Mouse (Mus musculus) stomach, postnatal 0 days (tissue): ENCODE measurements around the gene Mt4. TPM values are rescaled to one million over a fixed set of nuclear protein-coding genes. Genes with fewer than 3 reads are reported as not detected.

Experiments
- ATAC-seq: fragments of 200-750 bp; cut with Nextera tagmentation; 2 replicates; pipeline ENCODE4 v1.8.0; 2017; ENCODE audit not compliant: low FRiP score, low TSS enrichment
- DNase-seq: peaks from one replicate; pipeline ENCODE4 v3.0.0-alpha.2; 2016; ENCODE audit warnings: low spot score
- H3K27ac ChIP-seq: fragments of 300-500 bp; sonication (generic); replicated peaks from 2 replicates; pipeline ENCODE4 v1.5.1; 2014; ENCODE audit warnings: mild to moderate bottlenecking, control low read depth
- H3K27me3 ChIP-seq: fragments of 300-500 bp; sonication (generic); 2 replicates; pipeline ENCODE4 v1.6.1; 2014; ENCODE audit warnings: low read length; ENCODE audit not compliant: control insufficient read depth, insufficient read depth
- H3K36me3 ChIP-seq: fragments of 300-500 bp; sonication (generic); 2 replicates; pipeline ENCODE4 v1.6.1; 2014; ENCODE audit warnings: low read length, mixed read lengths; ENCODE audit not compliant: control insufficient read depth, insufficient read depth
- H3K4me1 ChIP-seq: fragments of 300-500 bp; sonication (generic); replicated peaks from 2 replicates; pipeline ENCODE4 v1.6.1; 2014; ENCODE audit warnings: antibody characterized with exemption; ENCODE audit not compliant: control insufficient read depth, insufficient read depth
- H3K4me2 ChIP-seq: fragments of 300-500 bp; sonication (generic); replicated peaks from 2 replicates; pipeline ENCODE4 v1.6.1; 2014; ENCODE audit warnings: low read depth, mild to moderate bottlenecking, control low read depth, moderate library complexity
- H3K4me3 ChIP-seq: fragments of 300-500 bp; sonication (generic); 2 replicates; pipeline ENCODE4 v1.5.1; 2014; ENCODE audit warnings: low read depth, low read length, control low read depth
- H3K9ac ChIP-seq: fragments of 300-500 bp; sonication (generic); 2 replicates; pipeline ENCODE4 v1.6.1; 2014; ENCODE audit warnings: mild to moderate bottlenecking, low read length, control low read depth, mixed read lengths
- H3K9me3 ChIP-seq: fragments of 300-500 bp; sonication (generic); 2 replicates; pipeline ENCODE4 v1.6.1; 2016; ENCODE audit warnings: low read length; ENCODE audit not compliant: control insufficient read depth
- CTCF ChIP-seq: IDR thresholded peaks from 2 replicates; pipeline ENCODE4 v1.5.1; 2016; ENCODE audit warnings: antibody characterized with exemption, low read depth, mild to moderate bottlenecking, moderate library complexity
- EP300 ChIP-seq: optimal IDR thresholded peaks from 2 replicates; pipeline ENCODE3; 2016; ENCODE audit warnings: antibody characterized with exemption
- WGBS: fragments of 180-500 bp; shearing (Covaris S2); extraction: QIAGEN DNeasy Blood & Tissue Kit; methylation state at CpG from one replicate; pipeline ENCODE4 v1.1.7; 2014; 5-methylcytosine and 5-hydroxymethylcytosine counted together
- polyA plus RNA-seq: library from polyadenylated mRNA; unstranded; fragments of >200 nt; fragmentation: Nextera tagmentation; extraction: Ambion mirVana; gene quantifications from 2 replicates; pipeline ENCODE4 v1.2.1, GENCODE M21; 2015

Mt4 gene
- polyA plus RNA-seq, 1 experiment from 2014 or later, result 79.7 TPM

DNA sequence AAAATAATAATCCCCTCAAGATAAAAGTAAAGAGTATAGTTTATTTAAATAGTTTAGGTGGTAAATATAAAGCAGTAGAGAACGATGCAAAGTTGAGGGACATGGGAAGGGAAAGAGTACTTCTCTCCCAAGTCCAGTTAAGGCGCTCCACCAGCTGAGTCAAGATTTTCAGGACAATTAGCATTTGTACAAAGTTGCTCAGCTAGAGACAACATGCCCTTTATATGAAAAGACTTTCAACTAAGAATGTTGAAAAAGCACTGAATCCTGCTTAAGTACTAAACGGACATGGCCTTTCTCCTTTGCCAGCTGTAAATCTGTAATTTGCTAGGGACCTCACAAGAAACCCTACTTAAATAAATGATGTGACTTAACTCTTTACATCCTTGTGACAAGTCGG lies 38.0 kb upstream of the Mt4 start:
- no peak for TF ChIP-seq CTCF
- TF ChIP-seq EP300, result no peak
- H3K4me1 ChIP-seq, result no peaks in the 10 kb centered on the region
- no peaks in the 10 kb centered on the region for H3K9me3 ChIP-seq
- no peak overlapping the region for H3K9ac ChIP-seq
- peak overlapping the region; percentile 44 for H3K4me2 ChIP-seq
- H3K27ac ChIP-seq, result peak overlapping the region; percentile 94
- WGBS, result 34% methylated on average over 4 of the region's 4 CpGs
- H3K4me3 ChIP-seq, result no peak overlapping the region; the same call in 1 of the 2 replicates
- H3K36me3 ChIP-seq, result no peaks in the 10 kb centered on the region
- H3K27me3 ChIP-seq, result no peaks in the 10 kb centered on the region
- ATAC-seq (no peak), DNase-seq (no peak)

- no peak overlapping the region for H3K4me3 ChIP-seq
- TF ChIP-seq CTCF (peak; percentile 54), EP300 (no peak)
- no peak overlapping the region for H3K4me2 ChIP-seq
- ATAC-seq (no peak), DNase-seq (peak; percentile 17)
- H3K27me3 ChIP-seq, result no peaks in the 10 kb centered on the region
- WGBS, result 52% methylated on average over 5 of the region's 5 CpGs
- no peak overlapping the region for H3K27ac ChIP-seq
- H3K9me3 ChIP-seq, result no peaks in the 10 kb centered on the region
- H3K4me1 ChIP-seq, result no peaks in the 10 kb centered on the region
- no peak overlapping the region for H3K9ac ChIP-seq
- no peaks in the 10 kb centered on the region for H3K36me3 ChIP-seq
These were observed 32.9 kb upstream of the Mt4 start for GRCm38 (mm10) chr8:94104146-94104545.

DNA sequence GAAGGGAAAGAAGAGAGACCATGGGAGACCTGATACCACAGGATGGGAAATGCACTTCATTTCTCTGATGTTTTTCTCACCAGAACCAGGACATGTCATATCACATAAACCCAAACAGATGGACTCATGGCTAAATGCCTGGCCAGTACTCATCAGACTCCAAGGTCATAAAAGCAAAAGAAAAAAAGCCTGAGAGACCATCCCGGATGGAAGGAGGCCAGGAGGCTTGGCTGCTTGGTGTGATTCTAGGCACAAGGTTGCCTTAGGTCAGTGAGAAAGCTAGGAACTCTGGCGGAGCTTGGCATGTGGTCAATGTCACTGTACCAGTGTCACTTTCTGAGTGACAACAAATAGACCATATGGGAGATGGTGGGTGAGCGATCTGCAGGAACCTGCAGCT lies 29.1 kb upstream of the Mt4 start:
- DNase-seq (no peak), ATAC-seq (no peak)
- H3K4me1 ChIP-seq, result no peaks in the 10 kb centered on the region
- 68% methylated on average over 3 of the region's 3 CpGs for WGBS
- H3K27ac ChIP-seq, result no peak overlapping the region
- no peak overlapping the region for H3K9ac ChIP-seq
- no peaks in the 10 kb centered on the region for H3K9me3 ChIP-seq
- H3K36me3 ChIP-seq, result no peaks in the 10 kb centered on the region
- TF ChIP-seq EP300 (no peak), CTCF (no peak)
- no peak overlapping the region for H3K4me3 ChIP-seq
- no peaks in the 10 kb centered on the region for H3K27me3 ChIP-seq
- H3K4me2 ChIP-seq, result no peak overlapping the region

- ATAC-seq, result no peak
- no peak overlapping the region for H3K27ac ChIP-seq
These were observed 27.6 kb upstream of the Mt4 start for GRCm38 (mm10) chr8:94109396-94109795.

DNA sequence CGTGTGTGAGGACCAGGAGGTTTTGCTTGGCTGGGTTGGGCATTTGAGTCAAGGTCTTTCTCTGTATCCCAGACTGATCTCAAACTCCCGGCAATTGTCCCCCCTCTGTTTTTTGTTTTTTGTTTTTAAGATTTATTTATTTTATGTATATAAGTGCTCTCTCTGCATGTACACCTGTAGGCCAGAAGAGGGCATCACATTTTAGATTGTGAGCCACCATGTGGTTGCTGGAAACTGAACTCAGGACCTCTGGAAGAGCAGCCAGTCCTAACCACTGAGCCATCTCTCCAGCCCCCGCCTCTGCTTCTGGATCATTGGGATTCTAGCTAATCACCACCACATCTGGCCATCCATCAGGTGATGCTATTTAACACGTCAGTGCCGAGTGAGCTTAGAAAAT lies 27.2 kb upstream of the Mt4 start:
- H3K27me3 ChIP-seq, result no peaks in the 10 kb centered on the region
- H3K27ac ChIP-seq, result no peak overlapping the region
- H3K4me2 ChIP-seq, result no peak overlapping the region
- H3K4me3 ChIP-seq, result no peak overlapping the region
- DNase-seq (no peak), ATAC-seq (no peak)
- 63% methylated on average over 5 of the region's 5 CpGs for WGBS
- TF ChIP-seq CTCF (peak; percentile 29), EP300 (no peak)
- no peak overlapping the region for H3K9ac ChIP-seq
- H3K4me1 ChIP-seq, result no peaks in the 10 kb centered on the region
- no peaks in the 10 kb centered on the region for H3K9me3 ChIP-seq
- no peaks in the 10 kb centered on the region for H3K36me3 ChIP-seq

More at GRCm38 (mm10) chr8:94109396-94109795, 27.6 kb upstream of the Mt4 start:
- H3K9me3 ChIP-seq, result no peaks in the 10 kb centered on the region
- DNase-seq, result no peak
- no peak overlapping the region for H3K4me3 ChIP-seq
- H3K27me3 ChIP-seq, result no peaks in the 10 kb centered on the region
- 75% methylated on average over 6 of the region's 6 CpGs for WGBS
- H3K4me2 ChIP-seq, result no peak overlapping the region
- no peak overlapping the region for H3K9ac ChIP-seq
- no peaks in the 10 kb centered on the region for H3K36me3 ChIP-seq
- TF ChIP-seq EP300 (no peak), CTCF (no peak)
- H3K4me1 ChIP-seq, result no peaks in the 10 kb centered on the region

GRCm38 (mm10) chr8:94110526-94111177 lies 26.3 kb upstream of the Mt4 start:
- no peaks in the 10 kb centered on the region for H3K9me3 ChIP-seq
- H3K9ac ChIP-seq, result no peak overlapping the region
- 42% methylated on average over 6 of the region's 6 CpGs for WGBS
- no peaks in the 10 kb centered on the region for H3K4me1 ChIP-seq
- H3K4me3 ChIP-seq, result no peak overlapping the region
- no peak overlapping the region for H3K27ac ChIP-seq
- DNase-seq, result peak; percentile 20
- no peak for ATAC-seq
- H3K4me2 ChIP-seq, result no peak overlapping the region
- no peaks in the 10 kb centered on the region for H3K36me3 ChIP-seq
- H3K27me3 ChIP-seq, result no peaks in the 10 kb centered on the region
- TF ChIP-seq EP300, result no peak
- TF ChIP-seq CTCF, result no peak
